Mouse (Mus musculus): ENCODE measurements at regions not wholly inside any gene's neighbourhood (a gene's known extent, or its start where the extent isn't known, plus 50 kb on each side); places are given as distances from the start of the nearest gene placed in this dataset.

DNA sequence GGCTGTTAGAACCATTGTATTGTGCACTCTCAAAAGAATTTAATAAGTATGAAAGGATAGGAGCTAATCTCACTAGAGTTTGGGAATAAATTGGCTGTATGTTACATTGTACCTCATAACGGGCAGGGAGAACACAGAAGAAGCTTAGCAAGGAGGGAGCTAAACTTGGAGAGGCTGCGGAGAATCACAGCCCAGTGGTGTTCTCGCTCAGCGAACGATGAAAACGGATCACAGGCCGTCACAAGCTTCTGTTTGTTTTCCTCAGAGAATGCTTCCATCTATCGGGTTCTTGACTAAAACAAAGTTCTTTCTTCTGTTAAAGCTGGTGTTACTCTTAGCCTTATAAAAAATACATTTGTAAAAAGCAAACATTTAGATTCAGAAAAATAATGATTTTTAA, 178.2 kb upstream of the Rnd3 start:
- DNase-seq (ENCODE audit: low spot score): no peak

GRCm38 (mm10) chr2:51321676-51322075, 172.8 kb upstream of the Rnd3 start:
- no peak for DNase-seq (ENCODE audit: low spot score)

DNA sequence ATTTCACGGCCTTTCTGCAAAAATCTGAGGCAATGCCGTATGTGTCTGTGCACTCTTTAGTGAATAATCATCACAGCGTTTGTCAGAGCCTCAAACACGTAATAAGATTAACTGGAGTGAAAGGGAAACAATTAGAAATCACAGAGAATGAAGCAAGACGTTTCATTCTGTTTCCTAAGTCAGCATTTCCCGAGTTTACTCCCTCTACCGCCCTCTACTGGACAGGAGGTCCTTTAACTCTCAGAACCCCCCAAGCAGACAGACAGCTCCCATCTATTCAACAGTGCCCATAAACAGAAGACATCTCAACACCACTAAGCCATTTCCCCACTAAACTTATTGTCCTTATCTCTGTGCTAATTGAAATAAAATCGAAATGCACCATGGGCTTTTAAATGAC, 167.5 kb upstream of the Rnd3 start:
- no peak for DNase-seq (ENCODE audit: low spot score)

DNA sequence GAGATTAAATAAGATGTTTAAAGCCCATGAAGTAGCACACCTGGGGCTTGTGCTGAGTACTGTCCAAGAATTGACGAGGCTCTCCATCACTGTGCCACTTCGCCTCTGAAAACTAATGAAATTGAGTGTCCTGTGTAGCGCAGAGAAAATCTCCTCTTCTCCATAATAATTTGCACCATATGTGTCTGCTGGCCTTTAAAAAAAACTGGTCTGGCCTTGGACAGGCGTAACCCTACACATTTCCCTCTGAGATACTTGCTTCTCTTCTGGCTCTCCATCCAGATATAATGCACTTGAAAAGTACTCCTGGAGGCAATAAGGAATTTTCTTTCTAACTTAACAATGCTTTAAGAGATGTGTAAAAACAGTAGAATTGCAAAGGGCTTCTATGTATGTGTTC, 164.5 kb upstream of the Rnd3 start:
- no peak for DNase-seq (ENCODE audit: low spot score)

GRCm38 (mm10) chr2:51306257-51306656, 157.3 kb upstream of the Rnd3 start:
- DNase-seq (ENCODE audit: low spot score): no peak

GRCm38 (mm10) chr2:51305411-51305810, 156.5 kb upstream of the Rnd3 start:
- DNase-seq (ENCODE audit: low spot score): peak; percentile 52

DNA sequence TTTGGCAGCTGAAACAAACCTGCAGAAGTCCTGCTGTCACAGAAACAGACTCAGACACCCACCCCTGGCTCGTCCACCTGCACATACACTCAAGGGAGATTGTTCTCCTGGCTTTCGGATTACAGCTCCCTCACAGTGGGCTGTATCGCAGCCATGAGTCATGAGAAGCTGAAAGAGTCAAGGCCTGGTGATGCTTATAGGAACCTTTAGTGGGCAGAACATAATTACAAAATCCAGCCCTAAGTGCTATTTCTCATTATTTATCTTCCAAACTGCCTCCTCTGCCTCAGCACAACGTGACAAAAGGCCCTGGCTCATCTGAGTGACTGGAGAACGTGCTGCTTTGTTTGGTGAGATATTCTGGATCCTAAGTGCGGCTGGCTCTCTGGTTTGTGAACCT, 155.8 kb upstream of the Rnd3 start:
- DNase-seq (ENCODE audit: low spot score): no peak

- DNase-seq (ENCODE audit: low spot score): no peak
These were observed 141.8 kb upstream of the Rnd3 start for GRCm38 (mm10) chr2:51290659-51291260.

GRCm38 (mm10) chr2:51288678-51289077, 139.8 kb upstream of the Rnd3 start:
- no peak for DNase-seq (ENCODE audit: low spot score)

GRCm38 (mm10) chr2:51285632-51286031, 136.7 kb upstream of the Rnd3 start:
- no peak for DNase-seq (ENCODE audit: low spot score)

DNA sequence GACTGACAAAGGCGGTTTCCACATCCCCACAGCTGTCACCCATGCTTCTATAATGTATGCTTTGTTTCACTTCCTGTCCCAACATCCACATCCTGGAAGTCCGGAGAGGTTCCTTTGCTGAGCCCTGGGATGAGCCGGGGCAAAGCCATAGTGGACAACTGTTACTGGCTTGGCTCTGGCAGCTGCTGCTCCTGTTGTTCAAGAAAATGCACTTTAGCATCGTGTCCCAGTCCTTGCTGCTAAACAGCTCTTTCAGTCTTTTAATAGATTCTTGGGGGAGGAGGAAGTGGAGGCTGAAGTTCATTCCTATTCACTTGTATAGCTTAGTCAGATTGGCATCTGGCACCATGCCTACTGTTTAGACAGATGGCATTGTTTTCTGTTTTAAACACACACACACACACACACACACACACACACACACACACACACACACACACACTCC, 135.9 kb upstream of the Rnd3 start:
- no peak for DNase-seq (ENCODE audit: low spot score)

DNA sequence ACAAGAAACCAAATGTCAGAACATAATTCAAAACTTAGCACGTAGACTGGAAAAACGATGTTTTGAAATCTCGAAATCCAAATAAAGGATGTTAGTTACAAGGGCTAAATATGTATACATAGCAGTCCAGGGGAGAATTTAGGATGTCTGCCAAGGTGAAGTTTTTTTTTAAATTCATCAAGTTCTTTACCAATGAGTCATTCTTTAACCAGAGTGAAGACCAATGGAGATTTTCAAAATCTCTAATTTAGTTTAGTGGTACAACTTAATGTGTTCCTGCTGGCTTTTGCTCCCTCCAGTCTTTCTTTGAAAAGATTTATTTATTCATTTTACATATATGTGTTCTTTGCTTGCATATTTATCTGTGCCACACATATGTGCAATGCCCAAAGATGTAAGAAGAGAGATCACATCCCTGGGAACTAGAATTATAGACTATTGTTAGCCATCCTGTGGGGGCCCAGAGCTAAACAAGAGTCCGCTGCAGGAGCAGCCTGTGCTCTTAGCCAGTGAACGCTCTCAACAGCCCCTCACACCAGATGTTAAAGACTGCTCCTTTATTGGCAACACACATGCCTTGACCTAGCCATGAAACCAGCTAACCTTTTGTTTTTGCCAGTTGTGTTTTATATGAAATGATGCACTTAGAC, 130.6 kb upstream of the Rnd3 start:
- DNase-seq (ENCODE audit: low spot score): no peak

DNA sequence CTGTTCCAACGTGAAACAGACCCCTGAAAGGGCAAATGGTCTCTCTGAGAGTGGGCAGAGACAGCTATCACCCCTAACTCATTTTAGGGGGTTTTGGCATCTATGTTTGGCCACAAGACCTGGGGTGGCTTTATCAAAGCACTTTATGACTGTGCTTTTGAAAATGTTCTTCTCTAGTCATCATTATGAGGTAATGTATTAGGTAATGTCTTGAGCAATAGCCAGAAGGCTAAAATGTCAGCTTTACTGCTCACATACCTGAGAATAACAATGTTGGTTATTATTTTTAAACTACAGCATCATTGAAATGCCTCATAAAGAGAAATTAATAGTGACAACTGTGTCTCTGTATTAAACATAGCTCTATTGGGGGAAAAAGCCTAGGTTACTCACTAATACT, 129.9 kb upstream of the Rnd3 start:
- DNase-seq (ENCODE audit: low spot score): no peak

DNA sequence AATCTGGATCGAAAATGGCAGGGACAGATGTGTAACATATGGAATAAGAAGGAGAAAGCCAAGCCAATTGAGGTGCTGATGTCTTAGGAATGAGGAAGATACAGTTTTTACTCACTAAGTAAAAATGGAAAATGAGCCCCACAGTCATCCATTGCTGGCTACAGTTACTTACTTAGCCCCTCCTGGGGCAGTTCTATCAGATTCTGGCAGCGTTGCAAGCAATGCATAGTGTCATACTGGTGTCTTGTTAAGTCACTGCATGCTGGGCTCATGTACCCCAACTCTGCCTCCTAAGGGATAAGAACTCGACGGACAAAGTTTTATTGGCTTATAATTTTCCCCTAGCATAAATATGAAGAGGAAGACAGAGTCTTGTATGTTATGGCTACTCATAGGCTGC, 129.4 kb upstream of the Rnd3 start:
- DNase-seq (ENCODE audit: low spot score): no peak

DNA sequence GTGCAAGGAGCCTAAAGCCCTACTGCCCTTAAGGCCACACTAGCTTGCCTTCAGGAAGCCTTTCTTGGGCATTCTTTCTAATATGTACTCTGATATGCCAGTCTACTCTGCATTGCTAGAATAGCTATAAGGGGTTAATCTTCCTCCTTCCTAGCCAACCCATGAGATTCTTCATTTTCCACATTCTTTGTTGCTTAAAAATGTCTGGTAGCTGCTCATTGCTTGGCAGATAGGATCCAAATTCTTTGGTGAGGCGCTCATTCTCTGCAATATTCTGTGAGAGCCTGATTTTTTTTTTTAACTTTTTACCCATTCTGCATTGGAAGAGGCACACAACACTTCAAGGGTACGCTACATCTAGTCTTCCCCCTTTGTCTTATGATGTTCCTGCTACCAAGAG, 127.7 kb upstream of the Rnd3 start:
- no peak for DNase-seq (ENCODE audit: low spot score)

DNA sequence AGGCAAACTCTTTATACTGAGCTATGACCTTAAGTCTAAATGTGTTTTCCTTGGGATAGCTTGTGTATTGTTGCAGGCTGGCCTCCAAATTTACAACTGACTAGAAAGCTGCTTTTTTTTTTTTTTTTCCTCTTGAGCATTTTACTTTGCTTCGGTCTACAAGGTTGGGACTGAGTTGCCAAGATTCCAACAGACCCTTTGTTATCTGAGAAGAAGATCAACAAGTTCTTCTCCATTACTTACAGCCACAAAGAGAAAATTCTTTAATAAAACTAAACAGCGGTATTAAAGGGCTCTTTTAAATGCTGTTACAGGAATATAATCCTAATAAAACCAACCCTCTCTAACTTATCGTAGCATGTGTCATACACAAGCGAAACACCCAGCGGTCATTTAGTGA, 124.4 kb upstream of the Rnd3 start:
- no peak for DNase-seq (ENCODE audit: low spot score)

DNA sequence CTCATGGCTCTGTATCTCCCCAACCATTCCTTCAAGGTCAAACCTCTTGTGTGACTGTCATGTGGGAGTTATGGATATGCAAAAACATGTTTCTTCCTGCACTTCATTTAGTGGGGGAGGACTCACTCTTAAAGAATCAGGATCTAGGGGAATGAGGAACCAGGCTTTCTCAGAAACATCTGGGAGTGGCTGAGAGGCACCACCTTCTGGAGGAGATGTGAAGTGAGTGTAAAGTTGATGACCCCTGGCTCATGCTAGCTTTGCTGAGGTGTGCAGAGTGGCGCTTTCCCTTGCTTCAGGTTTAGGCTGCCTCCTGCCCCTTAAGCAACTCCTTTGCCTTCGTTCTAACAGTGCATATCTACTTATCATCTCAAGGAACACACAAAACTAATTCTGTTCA, 119.6 kb upstream of the Rnd3 start:
- no peak for DNase-seq (ENCODE audit: low spot score)

- no peak for DNase-seq (ENCODE audit: low spot score)
These were observed 118.8 kb upstream of the Rnd3 start for GRCm38 (mm10) chr2:51267662-51268061.

DNA sequence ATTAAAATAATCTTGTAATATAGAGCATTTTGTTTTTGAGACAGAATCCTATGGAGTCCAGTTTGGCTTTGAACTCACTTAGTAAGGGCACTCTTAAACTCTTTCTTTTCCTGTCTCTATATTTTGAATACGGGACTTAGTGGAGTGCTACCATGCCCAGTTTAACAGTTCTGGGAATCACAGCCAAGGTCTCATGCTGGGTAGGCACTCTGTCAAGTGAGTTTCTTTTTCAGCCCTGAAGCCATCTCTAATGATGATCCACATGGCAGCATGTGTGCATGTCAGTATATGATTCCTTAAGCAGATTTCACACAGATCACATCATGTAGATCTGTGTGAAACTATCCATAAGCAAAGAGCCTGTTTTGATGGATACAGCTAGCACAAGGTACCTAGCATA, 113.6 kb upstream of the Rnd3 start:
- no peak for DNase-seq (ENCODE audit: low spot score)

GRCm38 (mm10) chr2:51250798-51251197, 101.9 kb upstream of the Rnd3 start:
- DNase-seq (ENCODE audit: low spot score): no peak

- no peak for DNase-seq (ENCODE audit: low spot score)
These were observed 92.7 kb upstream of the Rnd3 start for GRCm38 (mm10) chr2:51241573-51241972.

- DNase-seq (ENCODE audit: low spot score): no peak
These were observed 91.1 kb upstream of the Rnd3 start for GRCm38 (mm10) chr2:51240000-51240399.

DNA sequence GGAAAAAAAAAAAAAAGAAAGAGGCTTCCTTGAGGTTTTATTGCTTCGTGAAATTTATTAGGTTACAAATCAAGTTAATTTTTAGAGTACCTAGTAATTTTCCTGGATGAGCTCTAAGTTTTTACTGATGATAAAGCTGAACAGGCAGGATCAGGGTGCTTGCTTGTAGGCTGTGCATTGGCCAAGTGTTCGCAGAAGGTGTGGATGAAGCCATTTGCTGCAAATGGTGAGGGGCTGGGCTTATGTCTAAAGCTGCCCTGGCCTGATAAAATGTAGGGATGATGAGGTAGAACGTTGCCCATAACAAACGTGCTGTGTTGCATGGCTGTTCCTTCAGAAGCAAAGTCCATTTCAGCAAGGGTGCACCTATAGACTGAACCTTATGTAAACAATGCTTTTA, 90.1 kb upstream of the Rnd3 start:
- DNase-seq (ENCODE audit: low spot score): no peak
